Mouse (Mus musculus) brain, adult 2 months (tissue): ENCODE results near the gene Ppp4c.

ENCODE experiments used
- DNase-seq: peaks from one replicate; pipeline ENCODE4 v3.0.0; 2011; ENCODE audit warnings: low read depth, low spot score

Ppp4c gene

GRCm38 (mm10) chr7:126759050-126759671 lies 33.1 kb downstream of the Ppp4c start, which contains the start of gene Mapk3:
Mapk3 (plus strand) TSS chr7:126759601.
- peak; percentile 95 for DNase-seq

DNA sequence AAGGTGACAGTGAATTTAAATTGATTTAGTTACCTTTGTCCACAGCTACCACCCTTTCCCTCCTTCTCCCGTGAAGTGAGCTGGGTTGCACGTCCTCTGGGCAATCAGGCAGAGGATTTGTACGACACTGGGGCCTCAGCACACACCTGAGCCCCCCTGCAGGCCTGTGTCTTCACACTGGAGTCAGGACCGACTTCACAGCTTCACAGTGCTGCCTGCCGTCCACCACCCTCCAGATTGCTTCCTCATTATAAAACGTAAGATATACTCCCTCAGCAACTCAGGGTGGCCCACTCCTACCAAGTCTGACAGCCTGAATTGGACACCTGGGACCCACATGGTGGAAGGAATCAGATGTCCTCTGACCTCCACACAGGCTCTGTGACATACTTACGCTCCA lies 33.8 kb downstream of the Ppp4c start:
- DNase-seq = no peak

- DNase-seq = peak; percentile 90
Measured at GRCm38 (mm10) chr7:126754866-126755265, 37.4 kb downstream of the Ppp4c start.

DNA sequence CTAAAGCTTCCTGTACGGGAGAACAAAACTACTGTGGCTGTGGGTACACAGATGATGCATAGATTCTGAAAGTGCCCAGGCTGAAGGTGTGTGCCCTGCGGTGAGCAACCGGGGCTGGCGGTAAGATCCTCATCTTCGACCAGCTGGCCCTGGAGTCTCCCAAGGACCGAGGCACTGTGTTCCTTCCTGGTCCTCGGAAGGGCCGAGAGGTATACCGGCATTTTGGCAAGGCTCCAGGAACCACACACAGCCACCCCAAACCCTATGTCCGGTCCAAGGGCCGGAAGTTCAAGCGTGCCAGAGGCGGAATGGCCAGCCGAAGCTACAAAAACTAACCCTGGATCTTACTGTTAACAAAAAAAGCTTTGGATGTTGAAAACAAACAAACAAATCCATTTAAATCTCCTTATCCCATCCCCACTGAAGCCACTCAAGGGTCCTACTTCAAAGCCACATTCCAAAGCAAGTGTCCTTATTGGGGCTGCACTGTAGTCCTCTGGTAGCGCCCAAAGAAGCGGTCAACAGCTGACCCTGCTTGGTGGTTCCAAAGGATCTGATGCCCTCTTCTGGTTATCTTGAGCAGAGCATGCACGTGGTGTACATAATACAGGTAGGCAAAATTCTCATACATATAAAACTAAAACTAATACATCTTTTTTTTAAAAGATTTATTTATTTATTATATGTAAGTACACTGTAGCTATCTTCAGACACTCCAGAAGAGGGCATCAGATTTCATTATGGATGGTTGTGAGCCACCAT lies 42.5 kb downstream of the Ppp4c start:
- DNase-seq = no peak

DNA sequence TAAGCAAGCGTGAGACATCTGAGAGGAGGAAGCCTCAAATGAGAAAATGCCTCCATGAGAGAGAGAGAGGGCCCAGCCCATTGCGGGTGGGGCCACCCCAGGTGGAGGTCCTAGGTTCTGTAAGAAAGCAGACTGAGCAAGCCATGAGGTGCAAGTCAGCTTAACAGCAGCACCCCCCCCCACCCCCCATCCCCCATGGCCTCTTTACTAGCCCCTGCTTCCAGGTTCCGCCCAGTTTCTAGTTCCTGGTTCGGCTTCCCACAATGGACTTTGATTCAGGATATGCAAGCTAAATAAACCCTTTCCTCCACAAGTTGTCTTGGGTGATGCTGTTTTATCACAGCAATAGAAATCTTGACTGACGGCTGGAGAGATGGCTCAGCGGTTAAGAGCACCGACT lies 43.5 kb downstream of the Ppp4c start:
- DNase-seq = no peak

DNA sequence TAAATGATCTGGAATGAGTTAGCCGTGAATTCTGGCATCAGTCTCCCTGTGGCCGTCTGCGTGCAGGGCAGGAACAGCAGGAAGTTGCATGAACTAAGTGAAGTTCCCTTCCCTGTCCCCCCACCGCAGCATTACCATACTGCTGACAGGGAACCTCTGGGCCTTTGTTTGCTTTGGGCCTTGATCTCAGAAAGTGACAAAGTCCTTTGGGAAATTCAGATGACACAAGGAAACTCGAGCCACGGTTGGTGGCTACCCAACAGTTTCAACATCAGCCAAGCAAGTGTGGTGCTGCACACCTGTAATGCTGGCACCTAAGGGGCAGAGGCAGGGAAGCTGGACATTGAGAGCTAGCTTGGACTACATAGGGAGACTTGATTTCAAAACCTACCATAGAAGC lies 45.5 kb downstream of the Ppp4c start:
- peak; percentile 46 for DNase-seq

- DNase-seq = peak; percentile 74
Measured at GRCm38 (mm10) chr7:126746066-126746465, 46.2 kb downstream of the Ppp4c start.

DNA sequence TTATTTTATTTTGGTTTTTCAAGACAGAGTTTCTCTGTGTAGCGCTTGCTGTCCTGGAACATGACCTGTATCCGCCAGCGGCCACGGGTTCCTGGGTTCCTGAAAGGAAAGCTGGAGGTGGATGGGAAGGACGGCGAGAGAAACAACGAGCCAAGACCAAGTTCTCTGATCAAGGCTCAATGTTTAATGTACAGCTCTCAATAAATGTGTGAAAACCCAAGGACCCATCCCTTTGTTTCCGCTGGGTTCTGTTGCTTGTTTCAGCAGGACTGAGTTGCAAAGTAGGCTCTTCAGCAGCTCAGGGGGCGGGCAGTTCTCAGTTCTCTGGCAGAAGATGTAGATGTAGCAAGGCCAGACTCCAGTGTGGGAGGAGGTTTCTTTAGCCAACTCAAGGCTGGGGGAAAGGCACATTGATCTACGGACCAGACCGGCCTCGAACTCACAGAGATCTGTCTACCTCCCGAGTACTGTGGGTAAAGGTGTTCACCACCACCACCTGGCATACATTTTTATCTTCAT lies 50.3 kb downstream of the Ppp4c start:
- peak; percentile 40 for DNase-seq

- no peak for DNase-seq
Measured at GRCm38 (mm10) chr7:126741452-126741851, 50.8 kb downstream of the Ppp4c start.

GRCm38 (mm10) chr7:126740977-126741376 lies 51.3 kb downstream of the Ppp4c start:
- no peak for DNase-seq

DNA sequence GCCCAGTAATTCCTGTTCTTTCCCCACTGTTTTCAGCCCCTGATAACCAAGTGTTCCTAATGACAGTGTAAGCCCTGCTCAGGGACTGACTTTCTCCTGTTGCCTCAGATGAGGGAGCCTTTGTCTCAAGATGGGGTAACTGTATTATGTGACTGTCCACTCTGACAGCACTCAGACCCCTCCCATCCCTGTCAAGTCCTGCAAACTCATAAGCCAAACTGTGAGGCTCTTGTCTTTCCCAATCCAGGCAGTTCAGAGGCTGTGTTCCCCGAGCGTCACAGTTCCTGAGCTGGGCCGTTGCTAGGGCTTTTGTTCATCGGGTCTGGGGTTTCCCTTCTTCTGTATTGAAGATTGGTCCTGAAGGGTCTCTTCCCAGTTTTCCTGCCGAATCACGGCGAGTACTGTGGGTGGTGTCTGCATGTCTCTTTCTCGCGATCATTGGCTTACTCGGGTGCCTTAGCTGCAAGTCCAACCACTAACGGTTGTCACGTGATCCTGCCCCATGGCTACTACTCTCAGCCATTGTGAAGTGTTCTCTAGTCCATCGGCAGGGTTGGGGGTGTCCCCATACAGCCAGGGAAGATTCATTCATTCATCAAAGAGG lies 52.1 kb downstream of the Ppp4c start:
- DNase-seq = no peak

GRCm38 (mm10) chr7:126739551-126739950 lies 52.7 kb downstream of the Ppp4c start:
- peak; percentile 82 for DNase-seq

DNA sequence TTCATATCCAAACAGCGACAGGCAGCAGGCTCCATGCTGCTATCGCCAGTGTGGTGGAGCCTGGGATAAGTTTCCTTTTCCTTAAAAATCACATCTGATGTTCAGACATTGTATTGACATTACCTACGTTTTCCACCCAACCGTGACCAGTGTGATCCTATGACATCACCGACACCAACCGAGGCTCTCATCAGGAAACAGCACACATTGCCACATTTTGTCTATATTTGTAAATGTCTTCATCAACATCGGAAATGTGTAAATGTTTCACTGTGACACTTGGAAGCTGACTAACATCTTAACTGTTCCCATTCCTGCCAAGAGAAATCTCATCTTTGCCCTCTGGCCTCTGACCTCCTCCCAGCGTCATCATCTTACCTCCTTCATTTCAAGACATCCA lies 56.2 kb downstream of the Ppp4c start:
- DNase-seq = no peak
